Mouse (Mus musculus): Measurements from ENCODE around the gene Ino80.
A peak's percentile ranks its signal among the peaks of the same experiment; 100 is the strongest.
"Not testable (repeated sequence)": the region's sequence is repeated elsewhere in the genome, so short reads cannot be mapped to it uniquely, and the experiment has no call there.

Gene Ino80

GRCm38 (mm10) chr2:119477571-119478396 is at the start of gene Ino80:
Ino80 (minus strand) TSS chr2:119477687.
- peak; percentile 93 to 96 for DNase-seq (ENCODE audit: low read depth in 1 of 2, low spot score in 2 of 2)

- no peak for DNase-seq (ENCODE audit: low read depth in 1 of 2, low spot score in 2 of 2)
These were observed 47.9 kb upstream of the Ino80 start for GRCm38 (mm10) chr2:119525422-119525821.

GRCm38 (mm10) chr2:119523836-119524235 is 46.3 kb upstream of the Ino80 start:
- DNase-seq (ENCODE audit: low read depth in 1 of 2, low spot score in 2 of 2), result no peak

GRCm38 (mm10) chr2:119520550-119520949 is 43.1 kb upstream of the Ino80 start:
- DNase-seq (ENCODE audit: low read depth in 1 of 2, low spot score in 2 of 2), result no peak

GRCm38 (mm10) chr2:119516811-119517210 is 39.3 kb upstream of the Ino80 start:
- peak in 1 of 2 experiments; percentile 14 for DNase-seq (ENCODE audit: low read depth in 1 of 2, low spot score in 2 of 2)

- no peak for DNase-seq (ENCODE audit: low read depth in 1 of 2, low spot score in 2 of 2)
These were observed 36.6 kb upstream of the Ino80 start for GRCm38 (mm10) chr2:119514026-119514522.

- no peak for DNase-seq (ENCODE audit: low read depth in 1 of 2, low spot score in 2 of 2)
These were observed 34.8 kb upstream of the Ino80 start for GRCm38 (mm10) chr2:119512292-119512691.

GRCm38 (mm10) chr2:119510856-119511255 is 33.4 kb upstream of the Ino80 start:
- no peak for DNase-seq (ENCODE audit: low read depth in 1 of 2, low spot score in 2 of 2)

GRCm38 (mm10) chr2:119508518-119508917 is 31.0 kb upstream of the Ino80 start:
- not testable (repeated sequence) for DNase-seq (ENCODE audit: low read depth in 1 of 2, low spot score in 2 of 2)

GRCm38 (mm10) chr2:119507108-119507507 is 29.6 kb upstream of the Ino80 start:
- DNase-seq (ENCODE audit: low read depth in 1 of 2, low spot score in 2 of 2), result no peak

- no peak for DNase-seq (ENCODE audit: low read depth in 1 of 2, low spot score in 2 of 2)
These were observed 23.6 kb upstream of the Ino80 start for GRCm38 (mm10) chr2:119500965-119501652.

GRCm38 (mm10) chr2:119498859-119499258 is 21.4 kb upstream of the Ino80 start:
- DNase-seq (ENCODE audit: low read depth in 1 of 2, low spot score in 2 of 2), result no peak

- no peak for DNase-seq (ENCODE audit: low read depth in 1 of 2, low spot score in 2 of 2)
These were observed 18.6 kb upstream of the Ino80 start for GRCm38 (mm10) chr2:119496082-119496481.

GRCm38 (mm10) chr2:119491953-119492352 is 14.5 kb upstream of the Ino80 start:
- no peak for DNase-seq (ENCODE audit: low read depth in 1 of 2, low spot score in 2 of 2)

GRCm38 (mm10) chr2:119486488-119486887 is 9.0 kb upstream of the Ino80 start:
- no peak for DNase-seq (ENCODE audit: low read depth in 1 of 2, low spot score in 2 of 2)

GRCm38 (mm10) chr2:119482307-119482706 is 4.8 kb upstream of the Ino80 start:
- no peak for DNase-seq (ENCODE audit: low read depth in 1 of 2, low spot score in 2 of 2)

GRCm38 (mm10) chr2:119478397-119478749 is 886 bp upstream of the Ino80 start:
- DNase-seq (ENCODE audit: low read depth in 1 of 2, low spot score in 2 of 2), result no peak

- peak; percentile 33 to 67 for DNase-seq (ENCODE audit: low read depth in 1 of 2, low spot score in 2 of 2)
These were observed 681 bp downstream of the Ino80 start for GRCm38 (mm10) chr2:119476621-119477391.

GRCm38 (mm10) chr2:119476166-119476565 is 1.3 kb downstream of the Ino80 start:
- no peak for DNase-seq (ENCODE audit: low read depth in 1 of 2, low spot score in 2 of 2)

GRCm38 (mm10) chr2:119463945-119464344 is 13.5 kb downstream of the Ino80 start:
- no peak for DNase-seq (ENCODE audit: low read depth in 1 of 2, low spot score in 2 of 2)

- no peak for DNase-seq (ENCODE audit: low read depth in 1 of 2, low spot score in 2 of 2)
These were observed 14.2 kb downstream of the Ino80 start for GRCm38 (mm10) chr2:119463114-119463775.

Data from monocyte, adult 2 months (primary cell).